Mouse (Mus musculus): ENCODE data around the gene Erc2.

Gene Erc2

DNA sequence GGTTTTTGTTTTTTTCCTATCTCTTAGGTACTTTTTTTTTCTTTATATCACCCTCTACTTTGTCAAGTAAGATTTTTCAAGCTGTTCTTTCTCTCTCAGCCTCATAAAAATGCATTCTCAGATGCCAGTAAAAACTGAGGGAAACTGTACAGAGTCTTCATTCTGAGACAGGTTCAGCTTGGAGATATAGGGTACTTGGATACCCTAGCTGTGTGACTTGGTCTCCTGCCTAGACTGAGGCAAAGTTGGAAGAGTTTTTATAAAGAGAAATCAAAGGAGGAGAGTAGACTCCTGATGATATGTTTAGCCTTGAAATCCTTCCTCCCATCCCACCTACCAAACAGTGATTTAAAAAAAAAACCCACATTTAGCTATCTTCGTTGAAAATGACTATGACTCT, 651.4 kb downstream of the Erc2 start:
- in situ Hi-C loops (cut with MboI; ENCODE audit: low sequenced_read_pairs) = no loop called here

GRCm38 (mm10) chr14:28274826-28275225, 652.6 kb downstream of the Erc2 start:
- in situ Hi-C loops (cut with MboI; ENCODE audit: low sequenced_read_pairs) = no loop called here

DNA sequence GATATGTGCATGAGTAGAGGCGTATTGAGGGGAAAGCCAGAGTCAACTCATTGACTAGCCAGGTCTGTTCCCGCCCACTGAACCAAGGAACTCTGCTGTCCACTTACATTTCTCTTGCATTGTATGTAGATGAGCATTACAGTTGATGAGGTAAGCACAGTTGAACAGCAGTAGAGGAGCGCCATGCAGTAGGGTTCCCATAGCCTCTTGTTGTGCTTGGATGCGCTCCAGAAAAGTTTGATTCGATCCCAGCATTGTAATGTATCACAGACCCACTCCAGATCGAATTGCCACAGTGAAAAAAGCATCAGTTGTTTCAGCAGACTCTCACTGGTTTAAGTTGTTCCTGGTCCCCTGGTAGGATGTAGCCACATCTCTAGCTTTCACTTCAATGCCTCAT, 656.7 kb downstream of the Erc2 start:
- in situ Hi-C loops (cut with MboI; ENCODE audit: low sequenced_read_pairs) = no loop called here

- in situ Hi-C loops (cut with MboI; ENCODE audit: low sequenced_read_pairs) = no loop called here
Observed at GRCm38 (mm10) chr14:28280376-28280775, 658.1 kb downstream of the Erc2 start.

DNA sequence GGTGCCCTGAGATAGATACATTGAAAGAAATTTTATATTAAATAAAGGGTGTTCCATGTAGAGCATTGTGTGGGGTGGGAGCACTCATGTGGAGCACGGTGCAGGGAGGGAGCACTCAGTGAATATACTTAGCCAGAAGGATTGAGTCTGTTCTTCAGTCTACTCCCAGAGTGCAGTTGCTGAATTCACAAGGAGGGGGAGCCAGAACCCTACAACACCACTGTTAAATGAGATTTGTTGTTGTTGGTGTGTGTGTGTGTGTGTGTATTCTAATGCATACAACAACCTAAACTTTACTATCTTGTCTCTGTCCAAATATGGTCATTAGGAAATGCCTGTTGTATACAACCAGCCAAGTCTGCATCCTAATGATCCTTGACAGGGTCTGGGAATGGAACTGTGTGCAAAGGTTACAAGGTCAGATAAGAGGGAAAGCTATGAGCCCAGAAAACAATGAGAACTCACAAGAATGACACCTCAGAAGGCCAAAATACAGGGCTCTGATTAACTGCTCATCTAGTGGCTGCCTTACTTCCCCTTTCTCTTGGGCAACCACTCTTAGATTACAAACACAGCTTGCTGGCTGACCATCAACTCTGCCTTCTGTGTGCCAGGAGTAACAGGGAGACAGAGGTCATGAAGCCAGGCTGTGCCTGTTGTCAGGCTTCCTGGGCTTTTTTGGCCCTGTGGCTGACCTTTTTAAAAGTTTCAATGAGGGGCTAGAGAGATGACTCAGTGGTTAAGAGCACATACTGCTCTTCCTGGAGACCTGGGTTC, 661.3 kb downstream of the Erc2 start:
- in situ Hi-C loops (cut with MboI; ENCODE audit: low sequenced_read_pairs) = no loop called here

- in situ Hi-C loops (cut with MboI; ENCODE audit: low sequenced_read_pairs) = no loop called here
Observed at GRCm38 (mm10) chr14:28286511-28286910, 664.3 kb downstream of the Erc2 start.

- in situ Hi-C loops (cut with MboI; ENCODE audit: low sequenced_read_pairs) = no loop called here
Observed at GRCm38 (mm10) chr14:28288196-28288595, 666.0 kb downstream of the Erc2 start.

- in situ Hi-C loops (cut with MboI; ENCODE audit: low sequenced_read_pairs) = no loop called here
Observed at GRCm38 (mm10) chr14:28288926-28289325, 666.7 kb downstream of the Erc2 start.

- in situ Hi-C loops (cut with MboI; ENCODE audit: low sequenced_read_pairs) = no loop called here
Observed at GRCm38 (mm10) chr14:28293921-28294320, 671.7 kb downstream of the Erc2 start.

DNA sequence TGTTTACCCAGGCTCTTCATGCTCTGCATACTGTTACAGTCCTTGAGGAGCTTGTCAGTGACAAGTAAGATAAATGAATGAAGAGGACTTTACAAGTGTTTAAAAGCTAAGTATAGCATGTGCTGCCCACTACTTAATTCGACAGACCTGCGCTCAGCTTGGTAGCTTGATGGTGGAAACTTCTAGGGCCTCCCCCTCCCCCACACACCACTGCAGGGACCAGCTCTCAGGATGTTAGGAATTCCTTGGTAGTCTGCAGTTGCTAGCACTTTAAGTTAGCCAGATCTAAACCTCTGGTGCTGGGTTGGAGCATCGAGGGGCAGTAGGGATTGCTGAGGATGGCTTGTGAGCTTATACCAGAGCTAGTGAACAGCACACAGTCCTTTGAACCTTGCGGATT, 672.9 kb downstream of the Erc2 start:
- in situ Hi-C loops (cut with MboI; ENCODE audit: low sequenced_read_pairs) = no loop called here

DNA sequence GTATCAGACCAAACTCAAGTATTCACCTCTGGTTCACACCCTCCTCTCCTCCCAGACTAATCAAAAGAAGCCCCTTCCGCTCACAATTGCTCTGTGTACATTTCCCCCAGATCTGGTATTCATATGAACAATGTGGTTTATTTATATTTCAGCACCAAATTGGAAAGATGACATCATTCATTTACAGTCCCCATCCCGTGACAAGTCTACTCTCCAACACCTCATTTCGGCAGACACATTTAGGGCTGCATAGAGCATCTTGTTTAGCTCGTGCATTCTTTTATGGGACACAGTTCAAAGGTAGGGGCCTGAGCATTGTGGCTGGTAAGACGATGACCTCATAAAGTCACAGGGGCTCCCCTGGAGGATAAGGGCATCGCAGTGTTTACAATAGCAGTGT, 677.9 kb downstream of the Erc2 start:
- in situ Hi-C loops (cut with MboI; ENCODE audit: low sequenced_read_pairs) = no loop called here

- in situ Hi-C loops (cut with MboI; ENCODE audit: low sequenced_read_pairs) = no loop called here
Observed at GRCm38 (mm10) chr14:28301251-28301650, 679.0 kb downstream of the Erc2 start.

- in situ Hi-C loops (cut with MboI; ENCODE audit: low sequenced_read_pairs) = no loop called here
Observed at GRCm38 (mm10) chr14:28304131-28304530, 681.9 kb downstream of the Erc2 start.

DNA sequence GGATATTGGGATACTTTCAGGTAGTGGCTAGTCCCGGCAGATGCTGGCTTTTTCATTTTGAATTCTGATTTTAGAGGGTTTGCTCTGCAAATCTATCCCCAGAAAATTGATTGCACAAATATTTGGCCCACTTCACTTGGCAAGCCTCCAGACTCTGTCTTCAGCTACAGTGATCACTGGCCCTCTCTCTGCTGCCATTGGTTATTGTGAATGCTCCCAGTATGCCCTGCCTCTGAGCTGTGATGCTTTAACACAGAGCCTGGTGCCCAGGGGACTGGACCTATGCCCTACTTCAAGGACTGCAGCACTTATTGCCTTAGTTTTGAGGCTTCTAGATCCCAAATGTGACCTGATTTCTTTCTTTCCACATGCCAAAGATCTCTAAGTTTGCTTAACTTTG, 686.4 kb downstream of the Erc2 start:
- in situ Hi-C loops (cut with MboI; ENCODE audit: low sequenced_read_pairs) = no loop called here

- in situ Hi-C loops (cut with MboI; ENCODE audit: low sequenced_read_pairs) = no loop called here
Observed at GRCm38 (mm10) chr14:28316851-28317250, 694.6 kb downstream of the Erc2 start.

- in situ Hi-C loops (cut with MboI; ENCODE audit: low sequenced_read_pairs) = no loop called here
Observed at GRCm38 (mm10) chr14:28321916-28322534, 699.8 kb downstream of the Erc2 start.

- in situ Hi-C loops (cut with MboI; ENCODE audit: low sequenced_read_pairs) = no loop called here
Observed at GRCm38 (mm10) chr14:28323243-28323642, 701.0 kb downstream of the Erc2 start.

DNA sequence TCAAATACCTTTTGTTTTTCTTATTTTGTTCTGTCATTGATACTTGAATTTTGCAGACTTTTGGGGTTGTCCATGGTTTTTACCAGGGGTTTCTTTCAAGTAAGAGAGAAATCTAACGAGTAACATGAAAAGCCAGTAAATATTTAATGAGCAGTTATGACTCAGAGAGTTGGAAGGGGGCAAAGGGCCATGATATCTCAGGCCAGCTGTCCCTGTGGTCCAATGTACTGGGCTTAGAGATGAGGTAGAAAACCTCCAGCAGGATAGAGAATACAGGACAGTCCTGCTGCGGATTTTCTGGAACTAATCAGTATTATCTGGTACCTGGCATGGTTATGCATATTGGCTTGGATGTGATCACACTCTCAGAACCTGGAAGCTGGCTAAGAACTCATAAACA, 701.5 kb downstream of the Erc2 start:
- in situ Hi-C loops (cut with MboI; ENCODE audit: low sequenced_read_pairs) = no loop called here

- in situ Hi-C loops (cut with MboI; ENCODE audit: low sequenced_read_pairs) = no loop called here
Observed at GRCm38 (mm10) chr14:28326456-28326855, 704.2 kb downstream of the Erc2 start.

DNA sequence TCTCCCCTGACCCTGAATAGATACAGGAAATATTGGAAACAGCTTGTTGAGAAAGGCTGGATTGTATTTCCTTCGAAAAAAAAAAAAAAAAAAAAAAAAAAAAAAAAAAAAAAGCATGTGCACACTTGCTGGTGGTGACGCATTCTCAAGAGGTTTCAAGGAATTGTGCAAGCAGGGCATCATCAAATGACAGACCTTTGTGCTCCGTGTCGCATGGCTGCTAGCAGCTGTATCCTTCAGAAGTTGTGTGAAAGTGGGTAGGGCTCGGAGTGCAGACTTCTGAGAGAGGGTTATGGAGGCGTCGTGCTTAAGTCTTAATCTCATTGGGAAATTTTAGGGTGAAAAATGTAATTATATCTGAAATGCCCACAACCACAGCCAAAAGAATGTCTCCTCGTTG, 706.3 kb downstream of the Erc2 start:
- in situ Hi-C loops (cut with MboI; ENCODE audit: low sequenced_read_pairs) = no loop called here

GRCm38 (mm10) chr14:28331108-28331507, 708.9 kb downstream of the Erc2 start:
- in situ Hi-C loops (cut with MboI; ENCODE audit: low sequenced_read_pairs) = no loop called here

DNA sequence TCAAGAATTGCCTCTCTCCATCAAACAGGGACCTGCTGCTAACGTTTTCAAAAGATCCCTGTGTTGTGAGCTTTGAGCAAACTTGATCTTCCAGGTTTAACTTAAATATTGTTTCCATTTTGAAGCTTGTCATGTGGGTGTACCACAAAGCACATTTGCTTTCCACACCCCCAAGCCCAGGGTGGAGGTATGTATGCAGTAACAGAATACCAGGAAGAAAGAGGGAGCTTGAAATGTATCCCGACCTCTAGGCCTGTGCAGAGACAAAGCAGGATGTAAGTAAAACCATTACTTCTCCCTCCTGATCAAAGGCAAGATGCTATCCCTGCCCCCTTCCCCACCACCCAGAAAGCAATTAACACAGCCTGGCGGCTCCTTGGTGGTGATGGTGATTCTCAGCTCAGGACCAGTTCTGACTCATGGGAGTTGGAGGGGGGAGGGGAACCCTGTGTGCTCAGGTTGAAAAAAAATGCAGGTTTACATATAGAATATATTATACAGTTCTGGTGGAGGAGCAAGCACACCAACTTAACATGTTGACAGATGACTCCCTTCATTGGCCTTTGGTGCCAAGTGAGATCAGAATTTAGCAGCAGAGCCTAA, 710.2 kb downstream of the Erc2 start:
- in situ Hi-C loops (cut with MboI; ENCODE audit: low sequenced_read_pairs) = no loop called here

All from CH12F3 (cell line).